Mouse (Mus musculus): Measurements from ENCODE around the gene Alox5ap. TPM values are rescaled to one million over a fixed set of nuclear protein-coding genes. Genes with fewer than 3 reads are reported as not detected.
A peak's percentile ranks its signal among the peaks of the same experiment; 100 is the strongest.

Alox5ap gene
- polyA plus RNA-seq, 1 experiment from 2014 or later = 4.5 TPM

DNA sequence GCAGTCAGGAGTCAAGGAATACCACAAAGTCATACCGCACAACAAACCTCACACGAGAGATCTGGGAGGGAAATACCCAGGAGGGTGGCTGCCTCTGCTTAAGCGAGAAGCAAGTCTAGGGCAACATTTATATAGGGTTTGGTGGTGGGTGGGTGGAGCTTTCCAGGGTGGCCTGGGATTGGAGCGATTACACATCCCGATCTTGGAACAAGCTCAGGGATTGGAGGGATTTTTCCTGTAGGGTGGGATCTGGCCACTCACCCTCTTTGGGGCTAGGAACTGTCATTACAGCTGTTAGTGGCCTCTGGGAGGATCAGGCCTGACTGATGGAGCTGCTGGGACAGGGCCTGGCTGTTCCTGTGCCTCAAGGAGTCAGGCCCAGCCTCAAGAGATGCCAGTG, 26.7 kb downstream of the Alox5ap start:
- H3K4me1 ChIP-seq = peaks cover 14% of the 10 kb centered on the region
- no peak overlapping the region for H3K4me3 ChIP-seq
- peak; percentile 61 for DNase-seq (ENCODE audit: low spot score)
- H3K9me3 ChIP-seq = no peaks in the 10 kb centered on the region
- no peaks in the 10 kb centered on the region for H3K27me3 ChIP-seq (ENCODE audit: insufficient read depth, poor library complexity, severe bottlenecking)
- WGBS = 85% methylated on average over 5 of the region's 5 CpGs
- no peak overlapping the region for H3K27ac ChIP-seq
- H3K36me3 ChIP-seq = no peaks in the 10 kb centered on the region

DNA sequence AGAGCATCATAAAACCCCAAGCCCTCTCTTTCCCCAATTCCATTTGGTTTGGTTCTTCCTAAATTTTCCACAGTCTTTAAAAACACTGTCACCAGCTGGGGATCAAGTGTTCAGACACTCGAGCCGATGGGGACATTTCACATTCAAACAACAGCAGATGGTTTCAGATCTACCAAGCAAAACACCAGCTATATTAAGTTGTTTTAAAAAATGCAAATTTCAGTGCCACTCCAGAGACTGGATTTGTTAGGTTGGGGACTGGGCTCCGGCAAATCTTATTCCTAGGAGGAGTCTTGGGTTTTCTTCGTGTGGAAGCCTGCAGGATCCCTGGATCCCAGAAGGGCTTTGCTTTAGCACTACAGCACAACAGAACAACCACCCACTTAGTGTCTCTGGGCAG, 28.5 kb downstream of the Alox5ap start:
- Histone ChIP-seq H3K27me3 (ENCODE audit: insufficient read depth, poor library complexity, severe bottlenecking) (no peaks in the 10 kb centered on the region), H3K27ac (no peak overlapping the region), H3K9me3 (0 out of 2 replicates have a peak, but pooled peaks cover 4% of the 10 kb centered on the region), H3K36me3 (no peaks in the 10 kb centered on the region), H3K4me3 (no peak overlapping the region), H3K4me1 (no peaks in the 10 kb centered on the region)
- 86% methylated on average over 4 of the region's 4 CpGs for WGBS
- no peak for DNase-seq (ENCODE audit: low spot score)

DNA sequence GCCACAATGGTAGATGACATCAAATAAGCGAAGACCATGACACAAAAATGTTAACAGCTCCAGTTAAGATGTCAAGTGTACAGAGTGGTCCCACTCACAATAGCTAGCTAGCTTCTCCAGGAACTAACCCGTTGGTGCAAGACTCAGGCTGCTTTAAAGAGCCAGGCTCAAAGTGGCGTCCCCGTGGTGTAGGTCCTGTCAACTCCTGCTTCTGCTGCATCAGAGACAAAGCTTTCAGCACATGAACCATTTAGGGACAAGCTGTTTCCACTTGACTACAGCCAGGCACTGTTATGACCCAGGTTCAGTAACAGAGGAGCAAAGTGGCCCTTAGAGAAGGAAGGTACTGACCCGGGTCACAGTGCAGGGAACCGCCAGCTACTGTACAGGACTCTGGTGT, 32.2 kb downstream of the Alox5ap start:
- no peak overlapping the region for H3K27ac ChIP-seq
- no peaks in the 10 kb centered on the region for H3K4me1 ChIP-seq
- H3K27me3 ChIP-seq (ENCODE audit: insufficient read depth, poor library complexity, severe bottlenecking) = no peaks in the 10 kb centered on the region
- no peak overlapping the region for H3K4me3 ChIP-seq
- no peaks in the 10 kb centered on the region for H3K36me3 ChIP-seq
- 0 out of 2 replicates have a peak, but pooled peaks cover 4% of the 10 kb centered on the region for H3K9me3 ChIP-seq
- peak; percentile 66 for DNase-seq (ENCODE audit: low spot score)
- WGBS = 66% methylated on average over 6 of the region's 6 CpGs

DNA sequence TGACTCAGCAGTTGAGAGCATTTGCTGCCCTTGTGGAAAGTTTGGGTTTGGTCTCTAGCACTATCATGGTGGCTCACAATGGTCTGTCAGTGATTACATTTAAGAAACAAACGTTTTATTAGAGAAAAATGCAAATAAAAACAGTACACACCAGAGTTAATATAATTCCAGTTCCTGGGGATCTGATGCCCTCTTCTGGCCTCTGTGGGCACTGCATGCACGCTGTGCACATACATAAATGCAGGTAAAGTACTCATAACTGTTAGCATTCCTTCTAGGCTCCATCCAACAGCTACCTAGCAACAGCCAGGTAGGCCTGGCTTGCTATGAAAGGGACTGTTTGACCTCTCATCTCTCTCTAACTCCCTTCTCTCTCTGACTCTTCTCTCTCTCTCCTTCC, 32.9 kb downstream of the Alox5ap start:
- DNase-seq (ENCODE audit: low spot score) = no peak
- Histone ChIP-seq H3K36me3 (no peaks in the 10 kb centered on the region), H3K27me3 (ENCODE audit: insufficient read depth, poor library complexity, severe bottlenecking) (no peaks in the 10 kb centered on the region), H3K9me3 (0 out of 2 replicates have a peak, but pooled peaks cover 4% of the 10 kb centered on the region), H3K4me1 (no peaks in the 10 kb centered on the region), H3K4me3 (no peak overlapping the region), H3K27ac (no peak overlapping the region)
- 62% methylated on average over 2 of the region's 2 CpGs for WGBS

DNA sequence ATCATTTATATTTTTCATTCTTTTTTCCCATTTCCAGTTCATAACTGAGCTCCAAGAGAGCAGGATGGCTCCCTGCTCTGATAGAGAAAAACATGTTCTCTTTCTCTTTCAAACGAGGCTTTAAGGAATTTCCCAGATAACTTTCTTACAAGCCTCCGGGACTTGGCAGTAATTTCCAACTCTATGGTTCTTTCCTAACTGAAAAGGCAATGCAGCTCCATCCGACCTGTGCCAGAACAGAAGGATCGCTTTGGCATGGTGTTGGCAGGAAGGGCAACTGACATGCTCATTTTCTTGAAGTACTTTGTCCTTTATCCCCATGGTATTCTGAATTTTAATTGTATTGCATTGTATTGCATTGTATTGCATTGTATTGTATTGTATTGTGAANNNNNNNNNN, 33.7 kb downstream of the Alox5ap start:
- no peak overlapping the region for H3K27ac ChIP-seq
- 68% methylated on average over 4 of the region's 4 CpGs for WGBS
- no peaks in the 10 kb centered on the region for H3K36me3 ChIP-seq
- DNase-seq (ENCODE audit: low spot score) = no peak
- no peak overlapping the region for H3K4me3 ChIP-seq
- H3K9me3 ChIP-seq = 0 out of 2 replicates have a peak, but pooled peaks cover 4% of the 10 kb centered on the region
- no peaks in the 10 kb centered on the region for H3K4me1 ChIP-seq
- no peaks in the 10 kb centered on the region for H3K27me3 ChIP-seq (ENCODE audit: insufficient read depth, poor library complexity, severe bottlenecking)

DNA sequence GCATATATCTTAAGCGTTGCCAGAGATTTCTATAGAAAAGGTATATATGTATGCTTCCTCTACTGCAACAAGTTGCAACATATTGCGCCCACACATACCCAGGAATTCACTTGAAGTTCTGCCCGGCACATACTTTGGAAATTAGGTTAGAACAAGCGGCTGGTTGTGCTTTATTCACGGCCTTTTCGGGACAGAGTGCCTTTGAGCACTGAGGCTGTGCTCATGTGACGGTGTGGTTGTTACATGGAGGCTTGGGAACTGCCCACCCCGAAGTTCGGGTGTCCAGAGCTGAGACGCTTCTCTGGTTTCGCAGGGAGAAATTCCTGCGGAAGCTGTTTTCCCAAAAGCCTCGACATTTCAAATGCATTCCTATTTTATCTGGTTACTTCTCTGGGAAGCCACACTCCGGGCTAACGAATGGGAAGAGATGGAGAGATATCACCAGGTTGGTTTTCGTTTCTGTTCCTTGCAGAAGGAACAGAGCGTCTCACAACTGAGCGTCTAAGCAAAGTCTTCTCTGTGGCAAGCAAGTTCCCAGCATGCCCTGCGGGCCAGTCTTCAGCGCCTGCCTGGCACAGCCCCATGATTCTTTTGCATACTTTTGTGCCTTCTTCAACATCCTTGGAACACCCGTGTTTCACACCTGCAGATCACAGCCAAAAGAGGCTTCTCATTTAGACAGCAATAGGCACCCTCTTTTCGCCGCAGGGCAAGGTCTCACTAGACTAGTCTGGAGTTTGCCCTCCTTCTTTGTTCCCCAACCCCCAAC, 48.5 kb downstream of the Alox5ap start:
- H3K4me1 ChIP-seq = peaks cover 23% of the 10 kb centered on the region
- H3K27me3 ChIP-seq (ENCODE audit: insufficient read depth, poor library complexity, severe bottlenecking) = no peaks in the 10 kb centered on the region
- H3K9me3 ChIP-seq = 0 out of 2 replicates have a peak, but pooled peaks cover 3% of the 10 kb centered on the region
- 29% methylated on average over 23 of the region's 23 CpGs for WGBS
- H3K27ac ChIP-seq = peak overlapping the region; percentile 65
- H3K4me3 ChIP-seq = peak overlapping the region; percentile 44
- no peaks in the 10 kb centered on the region for H3K36me3 ChIP-seq
- no peak for DNase-seq (ENCODE audit: low spot score)

DNA sequence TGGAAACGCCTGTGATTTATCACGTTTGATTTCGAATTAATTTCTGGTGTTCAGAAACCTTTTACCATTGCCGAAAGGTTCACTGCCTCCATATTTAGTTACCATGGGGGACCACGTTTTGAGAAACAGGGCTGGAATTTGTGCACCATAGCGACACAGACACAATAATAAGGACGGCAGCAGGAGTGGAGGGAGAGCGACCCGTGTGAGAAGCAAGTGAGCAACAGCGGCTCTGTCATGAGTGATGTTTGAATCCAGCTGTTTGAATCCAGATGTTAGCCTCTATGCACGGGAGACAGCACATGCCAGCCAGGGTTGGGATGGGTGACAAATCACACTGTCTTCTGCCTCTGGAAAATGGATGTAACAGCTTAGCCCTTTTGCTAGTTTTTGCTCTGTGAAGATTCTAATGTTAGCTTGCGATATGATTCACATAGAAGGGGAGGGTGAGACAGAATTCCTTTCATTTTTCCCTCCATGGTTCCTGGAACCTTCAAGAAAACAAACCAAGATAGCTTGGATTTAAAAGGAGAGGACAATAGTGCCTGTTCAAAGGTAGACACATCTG, 50.0 kb downstream of the Alox5ap start:
- Histone ChIP-seq H3K4me3 (no peak overlapping the region), H3K27me3 (ENCODE audit: insufficient read depth, poor library complexity, severe bottlenecking) (no peaks in the 10 kb centered on the region), H3K9me3 (0 out of 2 replicates have a peak, but pooled peaks cover 3% of the 10 kb centered on the region), H3K4me1 (peaks cover 32% of the 10 kb centered on the region), H3K36me3 (no peaks in the 10 kb centered on the region), H3K27ac (no peak overlapping the region)
- no peak for DNase-seq (ENCODE audit: low spot score)
- 83% methylated on average over 12 of the region's 12 CpGs for WGBS

- WGBS = 18% methylated on average over 4 of the region's 4 CpGs
- H3K36me3 ChIP-seq = no peaks in the 10 kb centered on the region
- H3K4me3 ChIP-seq = no peak overlapping the region
- H3K27ac ChIP-seq = 0 out of 2 replicates have a peak overlapping the region, but pooled peaks have one; percentile 59
- 0 out of 2 replicates have a peak, but pooled peaks cover 3% of the 10 kb centered on the region for H3K9me3 ChIP-seq
- H3K4me1 ChIP-seq = peaks cover 54% of the 10 kb centered on the region
- no peaks in the 10 kb centered on the region for H3K27me3 ChIP-seq (ENCODE audit: insufficient read depth, poor library complexity, severe bottlenecking)
- no peak for DNase-seq (ENCODE audit: low spot score)
These were observed 52.4 kb downstream of the Alox5ap start for GRCm38 (mm10) chr5:149316926-149317325.

- no peak for DNase-seq (ENCODE audit: low spot score)
- 0 out of 2 replicates have a peak, but pooled peaks cover 3% of the 10 kb centered on the region for H3K9me3 ChIP-seq
These were observed 55.3 kb downstream of the Alox5ap start for GRCm38 (mm10) chr5:149319874-149320323.

GRCm38 (mm10) chr5:149320534-149321482, 56.2 kb downstream of the Alox5ap start:
- DNase-seq (ENCODE audit: low spot score) = peak; percentile 95
- Histone ChIP-seq H3K36me3 (no peaks in the 10 kb centered on the region), H3K4me1 (peaks cover 74% of the 10 kb centered on the region), H3K9me3 (no peaks in the 10 kb centered on the region), H3K4me3 (peak overlapping the region; percentile 41), H3K27ac (peak overlapping the region; percentile 89), H3K27me3 (ENCODE audit: insufficient read depth, poor library complexity, severe bottlenecking) (no peaks in the 10 kb centered on the region)
- under 1% methylated on average over 15 of the region's 15 CpGs for WGBS

More at GRCm38 (mm10) chr5:149319874-149320323, 55.3 kb downstream of the Alox5ap start:
- H3K27me3 ChIP-seq (ENCODE audit: insufficient read depth, poor library complexity, severe bottlenecking) = no peaks in the 10 kb centered on the region
- no peaks in the 10 kb centered on the region for H3K36me3 ChIP-seq
- H3K4me3 ChIP-seq = peak overlapping the region; percentile 41
- 16% methylated on average over 9 of the region's 9 CpGs for WGBS
- H3K27ac ChIP-seq = peak overlapping the region; percentile 89
- peaks cover 69% of the 10 kb centered on the region for H3K4me1 ChIP-seq

GRCm38 (mm10) chr5:149321909-149322841, 57.6 kb downstream of the Alox5ap start:
- peak overlapping the region; percentile 5; the same call in 1 of the 2 replicates for H3K4me3 ChIP-seq
- no peaks in the 10 kb centered on the region for H3K9me3 ChIP-seq
- H3K27ac ChIP-seq = peak overlapping the region; percentile 89
- WGBS = 50% methylated on average over 15 of the region's 15 CpGs
- H3K27me3 ChIP-seq (ENCODE audit: insufficient read depth, poor library complexity, severe bottlenecking) = no peaks in the 10 kb centered on the region
- no peaks in the 10 kb centered on the region for H3K36me3 ChIP-seq
- peaks cover 67% of the 10 kb centered on the region for H3K4me1 ChIP-seq
- DNase-seq (ENCODE audit: low spot score) = no peak
